Mouse (Mus musculus) layer of hippocampus, adult 8-10 months (tissue): ENCODE measurements around the gene S100a4. TPM values are rescaled to one million over a fixed set of nuclear protein-coding genes. Genes with fewer than 3 reads are reported as not detected.

Experiments
- DNase-seq, 2 experiments: peaks; one replicate each; pipeline ENCODE4 v3.0.0; 2022; ENCODE audit warnings: low spot score in 2 of 2
- total RNA-seq, 4 experiments: library from RNA; stranded (reverse); gene quantifications; 2 replicates each; pipeline ENCODE4 v1.2.4; 2022

S100a4 gene
- total RNA-seq, 4 experiments from 2014 or later: 2.7 to 17.2 (median 5.7) TPM

DNA sequence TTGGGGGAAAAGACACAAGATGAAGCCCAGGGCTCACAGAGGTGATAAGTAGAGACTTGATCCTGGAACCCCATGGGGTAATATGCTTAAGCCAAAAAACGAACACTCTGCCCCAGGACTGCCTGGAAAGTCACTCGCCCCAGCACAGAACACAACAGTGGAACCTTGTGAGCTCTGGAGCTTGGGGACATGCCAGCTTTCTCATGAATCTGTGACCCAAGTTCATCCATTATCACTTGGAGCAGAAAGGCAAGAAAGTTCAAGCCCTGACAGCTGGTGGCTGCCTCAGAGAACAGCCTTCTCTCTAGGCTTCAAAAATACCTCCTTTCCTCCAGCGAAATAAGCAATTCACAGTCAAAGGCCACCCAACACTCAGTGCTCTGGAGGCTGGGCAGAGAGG is 4.2 kb upstream of the S100a4 start:
- no peak for DNase-seq

DNA sequence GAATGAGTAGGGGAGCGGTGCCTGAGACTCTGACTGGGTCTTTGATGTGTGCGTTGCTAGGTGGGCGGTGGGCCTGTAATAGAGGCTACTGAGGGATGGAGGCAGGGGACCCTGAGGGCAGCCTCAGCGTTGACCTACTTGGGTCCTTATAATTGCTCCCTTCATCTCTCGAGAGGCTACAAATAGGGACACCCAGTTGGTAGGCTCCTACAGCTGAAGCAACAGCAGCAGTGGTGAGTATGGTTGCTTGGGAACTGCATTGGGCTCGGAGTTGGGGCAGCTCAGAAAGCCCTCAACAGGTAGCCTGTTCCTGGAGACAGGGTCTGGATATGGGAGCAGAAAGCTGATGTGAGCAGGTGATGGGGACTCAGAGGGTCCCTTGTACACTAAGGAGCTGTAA is 3.5 kb upstream of the S100a4 start:
- no peak for DNase-seq

- no peak for DNase-seq
These were observed 2.9 kb upstream of the S100a4 start for GRCm38 (mm10) chr3:90600458-90601195.

- DNase-seq: no peak
These were observed 2.0 kb upstream of the S100a4 start, which contains the start of gene Gm42674 for GRCm38 (mm10) chr3:90601486-90602110. Gene Gm42674 (plus strand): TSS chr3:90601904.

DNA sequence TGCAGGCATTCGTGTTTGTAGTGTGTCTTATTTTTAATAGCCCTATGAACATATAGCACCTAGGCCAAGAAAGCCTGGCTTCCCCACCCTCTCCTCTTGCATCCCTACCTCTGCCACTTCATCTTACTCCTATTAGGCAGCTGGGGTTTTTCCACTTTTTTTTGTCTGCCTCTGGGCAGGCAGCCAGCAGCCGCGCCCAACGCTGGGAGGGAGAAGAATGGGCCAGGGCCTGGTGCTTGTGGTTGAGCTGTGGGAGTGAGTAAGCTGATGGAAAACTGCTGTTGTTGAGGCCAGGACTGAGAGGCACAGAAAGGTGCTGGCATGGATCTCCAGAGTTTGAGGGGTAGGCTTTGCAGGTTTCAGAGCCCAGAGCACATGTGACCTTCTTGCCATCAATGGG is 845 bp downstream of the S100a4 start:
- peak in 1 of 2 experiments; percentile 47 for DNase-seq

DNA sequence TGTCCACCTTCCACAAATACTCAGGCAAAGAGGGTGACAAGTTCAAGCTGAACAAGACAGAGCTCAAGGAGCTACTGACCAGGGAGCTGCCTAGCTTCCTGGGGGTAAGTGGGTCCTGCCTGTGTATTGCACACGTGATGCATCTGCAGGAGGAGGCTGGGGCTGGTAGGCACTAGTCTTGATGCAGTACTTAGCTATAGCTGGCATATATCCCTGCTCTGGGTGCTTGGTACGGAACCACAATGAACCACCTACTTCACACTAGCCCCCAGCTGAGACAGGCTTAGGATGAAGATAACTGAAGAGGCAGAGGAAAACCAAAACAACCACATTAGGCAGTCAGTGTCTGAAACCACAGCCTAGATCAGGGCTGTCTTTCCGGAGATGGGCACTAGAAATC is 1.5 kb downstream of the S100a4 start:
- DNase-seq: no peak

- DNase-seq: no peak
These were observed 2.2 kb downstream of the S100a4 start for GRCm38 (mm10) chr3:90605736-90606135.

DNA sequence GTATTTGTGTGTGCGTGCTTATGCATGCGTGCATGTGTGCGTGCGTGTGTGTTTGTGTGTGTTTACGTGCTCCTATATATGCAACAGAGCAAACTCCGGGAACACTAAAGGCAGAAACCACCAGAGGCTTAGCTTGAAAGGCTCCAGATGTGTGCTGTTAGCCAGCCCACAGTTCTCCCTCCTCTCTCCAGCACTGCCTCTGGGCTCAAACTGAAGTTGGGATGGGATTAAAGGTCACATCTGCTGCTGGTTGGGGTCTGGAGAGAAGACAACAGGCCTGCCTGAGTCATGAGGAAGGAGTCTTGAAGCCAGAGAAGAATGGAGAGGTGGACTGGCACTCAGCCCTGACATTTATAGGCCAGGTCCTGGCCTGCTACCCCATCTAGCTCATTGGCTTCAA is 2.6 kb downstream of the S100a4 start:
- no peak for DNase-seq

GRCm38 (mm10) chr3:90607361-90607760 is 3.8 kb downstream of the S100a4 start:
- no peak for DNase-seq

DNA sequence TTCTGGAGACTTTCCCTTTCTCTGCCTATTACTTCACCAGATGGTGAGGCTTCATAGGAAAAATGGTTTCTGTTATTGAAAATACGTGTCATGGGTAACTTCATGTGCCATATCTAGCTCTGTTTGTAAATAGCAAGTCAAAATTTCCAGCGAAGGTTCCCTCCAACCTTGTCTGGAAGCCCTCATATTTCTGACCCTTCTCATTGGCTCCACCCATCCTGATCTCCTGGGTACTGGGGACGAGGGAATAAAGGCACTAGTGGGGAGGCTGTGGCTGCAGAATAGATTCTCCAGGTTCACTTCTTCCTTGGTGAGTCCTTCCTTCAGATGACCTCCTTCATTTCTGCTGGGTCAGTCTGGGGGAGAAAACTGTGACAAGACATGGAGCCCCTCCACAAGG is 4.7 kb downstream of the S100a4 start, which contains the start of gene S100a5:
Gene S100a5 (plus strand): TSS at position 301 of the 400 bp plus-strand sequence.
- no peak for DNase-seq

DNA sequence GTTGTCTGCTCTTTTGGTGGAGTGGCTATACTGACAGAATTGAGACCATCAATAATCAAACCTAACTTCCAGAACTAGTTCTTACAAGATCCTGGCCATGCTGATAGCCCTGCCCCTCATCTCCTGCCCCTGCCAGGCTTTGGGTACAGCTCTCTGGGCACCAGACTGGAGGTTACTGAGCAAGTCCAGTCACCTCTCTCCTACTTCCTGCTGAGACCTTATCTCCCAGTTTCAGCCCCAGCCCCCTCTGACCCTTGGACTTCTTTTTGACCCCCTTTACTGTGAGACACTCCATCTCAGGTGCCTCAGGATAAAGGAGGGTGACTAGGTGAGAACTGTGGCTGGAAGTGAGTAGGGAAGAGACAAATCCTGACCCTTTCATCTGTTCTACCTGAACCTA is 5.5 kb downstream of the S100a4 start:
- DNase-seq: no peak

DNA sequence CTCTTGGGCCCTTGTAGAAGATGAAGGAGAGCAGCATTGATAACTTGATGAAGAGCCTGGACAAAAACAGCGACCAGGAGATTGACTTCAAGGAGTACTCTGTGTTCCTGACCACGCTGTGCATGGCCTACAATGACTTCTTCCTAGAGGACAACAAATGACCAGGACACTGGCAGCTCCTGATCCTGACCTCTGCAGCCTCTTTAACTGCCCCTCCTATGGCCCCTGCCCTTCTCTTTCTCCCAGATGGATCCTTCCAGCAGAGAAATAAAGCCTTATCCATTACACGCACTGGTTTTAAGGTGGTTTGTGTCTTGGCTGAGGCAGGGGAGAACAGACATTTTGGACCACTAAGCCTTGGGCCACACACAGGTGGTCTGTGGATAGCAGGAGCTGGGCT is 7.9 kb downstream of the S100a4 start:
- DNase-seq: no peak

DNA sequence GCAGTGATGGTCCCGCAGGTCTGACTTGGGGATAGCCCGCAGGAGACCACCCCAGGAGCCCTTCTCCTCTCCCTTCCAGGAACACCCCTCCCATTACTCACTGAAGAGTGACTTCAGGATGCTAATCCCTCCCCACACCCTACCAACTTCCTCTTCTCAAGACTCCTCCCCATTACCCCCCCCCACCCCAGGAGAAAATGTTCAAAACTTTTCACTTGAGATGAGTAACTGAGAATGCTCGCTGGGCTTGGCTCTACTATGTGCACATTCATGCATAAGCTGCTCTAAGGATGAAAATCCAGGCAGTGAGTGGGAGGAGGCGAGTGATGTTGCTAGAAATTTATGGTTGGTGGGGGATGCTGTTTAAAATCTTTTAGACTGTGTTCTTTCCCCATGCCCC is 8.5 kb downstream of the S100a4 start:
- no peak for DNase-seq

- DNase-seq: no peak
These were observed 9.2 kb downstream of the S100a4 start, which contains the start of gene S100a6 for GRCm38 (mm10) chr3:90612728-90613291. Gene S100a6 (plus strand): TSS chr3:90612882.

GRCm38 (mm10) chr3:90613461-90614147 is 10.0 kb downstream of the S100a4 start:
- no peak for DNase-seq

DNA sequence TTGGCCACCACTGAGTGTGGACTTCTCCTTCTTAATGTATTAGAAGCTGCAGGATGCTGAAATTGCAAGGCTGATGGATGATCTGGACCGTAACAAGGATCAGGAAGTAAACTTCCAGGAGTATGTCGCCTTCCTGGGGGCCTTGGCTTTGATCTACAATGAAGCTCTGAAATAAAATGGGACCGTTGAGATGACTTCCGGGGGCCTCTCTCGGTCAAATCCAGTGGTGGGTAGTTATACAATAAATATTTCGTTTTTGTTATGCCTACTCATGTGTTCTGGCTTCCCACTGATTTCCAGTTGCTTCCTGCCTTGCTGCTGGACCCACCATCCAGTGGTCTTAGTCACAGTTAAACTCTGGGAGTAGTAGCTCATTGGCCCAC is 10.6 kb downstream of the S100a4 start:
- no peak for DNase-seq

DNA sequence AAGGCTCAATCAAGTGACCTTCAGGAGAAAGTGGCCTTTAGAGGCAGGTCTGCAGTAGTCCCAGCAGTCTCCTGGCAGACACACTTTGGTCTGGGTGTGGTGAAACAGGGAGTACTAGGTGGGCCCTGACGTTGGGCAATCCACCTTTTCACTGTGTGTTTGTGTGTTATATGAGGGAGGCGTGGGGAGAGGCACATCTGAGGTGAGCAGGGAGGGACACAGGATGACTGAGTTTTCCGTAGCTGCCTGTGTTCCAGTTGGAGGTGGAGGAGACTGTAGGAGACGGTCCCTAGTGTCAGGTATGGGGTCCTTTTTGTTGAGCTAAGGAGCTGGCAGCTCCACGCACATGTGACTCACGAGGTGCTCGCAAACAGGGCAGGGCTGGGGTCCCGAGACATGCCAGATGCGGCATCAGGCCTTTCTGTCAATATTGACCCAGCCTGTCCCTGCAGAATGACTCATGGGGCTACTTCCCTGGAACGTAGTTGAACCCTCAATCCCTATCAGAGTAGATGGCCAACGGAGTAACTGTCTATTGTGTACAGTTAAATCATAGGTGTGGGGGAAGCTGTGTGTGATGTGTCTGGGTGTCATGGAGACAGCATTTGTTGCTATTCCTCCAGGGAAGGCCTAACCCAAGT is 11.2 kb downstream of the S100a4 start:
- DNase-seq: no peak

DNA sequence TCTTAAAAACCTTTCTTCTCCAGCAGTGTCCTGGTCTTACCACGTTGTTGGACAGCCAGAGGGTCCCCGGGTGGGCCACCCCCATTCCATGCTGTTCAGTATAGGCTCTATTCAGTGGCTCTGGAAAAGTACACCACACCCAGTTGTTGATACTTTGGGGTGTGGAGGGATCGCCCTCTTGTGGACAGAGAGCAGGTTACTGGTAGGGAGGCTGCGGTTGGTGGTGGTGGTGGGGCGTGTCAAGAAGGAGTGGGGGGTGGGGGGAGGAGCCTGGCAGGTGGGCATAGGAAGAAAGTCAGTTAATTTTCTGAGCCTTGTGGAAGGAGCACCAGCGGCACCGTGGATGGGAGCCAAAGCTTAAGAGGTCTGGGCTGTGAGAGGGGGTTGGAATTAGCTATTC is 11.8 kb downstream of the S100a4 start:
- peak; percentile 68 to 71 for DNase-seq

- no peak for DNase-seq
These were observed 12.3 kb downstream of the S100a4 start for GRCm38 (mm10) chr3:90615911-90616310.

GRCm38 (mm10) chr3:90617586-90617985 is 14.0 kb downstream of the S100a4 start:
- no peak for DNase-seq

DNA sequence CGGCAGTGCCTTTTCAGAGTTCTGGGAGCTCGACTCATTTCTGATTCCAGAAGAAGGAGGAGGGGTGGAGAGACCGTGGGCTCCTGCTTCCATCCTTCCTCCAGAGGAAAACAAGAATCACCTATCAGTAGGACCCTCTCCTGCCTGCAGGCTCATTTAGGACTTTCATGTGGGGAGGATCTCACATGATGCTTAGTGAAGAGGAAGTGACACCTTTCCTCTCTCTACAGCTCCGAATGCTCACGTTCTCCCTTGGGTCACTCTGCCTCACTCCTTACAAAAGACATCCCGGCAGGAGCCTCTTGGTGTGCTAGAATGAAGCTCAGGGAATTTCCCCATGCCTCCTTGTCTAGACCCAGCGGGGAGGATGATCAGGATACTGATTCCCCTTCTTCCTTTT is 18.0 kb downstream of the S100a4 start:
- no peak for DNase-seq
